15 mouse cellular contexts compared by ENCODE assay signal in genomic region chr16:93934588-93934987, GRCm38 (mm10). TPM values are rescaled to one million over a fixed set of nuclear protein-coding genes. Genes with fewer than 3 reads are reported as not detected.
DNase-seq lines count a peak whose midpoint lies in the region; ATAC-seq and TF ChIP-seq lines count a peak whose summit lies in the region.
"Had no signal": no experiment of that assay in that cellular context is flagged by ENCODE, and none has a peak within 500 bp of the region (broad histone marks: within the 10 kb centered on the region; RNA-seq: fewer than 3 reads in every experiment).

No protein-coding gene starts in this region.

- 19% methylated on average over 13 of the region's 13 CpGs for WGBS in heart, postnatal 0 days
- WGBS in thymus, adult 2 months = 22% methylated on average over 13 of the region's 13 CpGs
- WGBS in intestine, embryonic 16.5 days = 24% methylated on average over 13 of the region's 13 CpGs
- 15% methylated on average over 13 of the region's 13 CpGs for WGBS in forebrain, embryonic 12.5 days

- peak overlapping the region; percentile 38; the same call in 1 of the 2 replicates for H3K4me2 ChIP-seq in heart, postnatal 0 days (ENCODE audit: low read depth, low read length)
- peak overlapping the region; percentile 30; the same call in 1 of the 2 replicates for H3K4me2 ChIP-seq in intestine, embryonic 16.5 days (ENCODE audit: low read depth, low read length)
- H3K4me2 ChIP-seq in forebrain, embryonic 12.5 days = no peak overlapping the region
- H3K4me2 ChIP-seq: embryonic facial prominence, embryonic 12.5 days; hindbrain, embryonic 13.5 days; neural tube, embryonic 12.5 days had no signal

- no peak overlapping the region for H3K4me3 ChIP-seq in heart, postnatal 0 days (ENCODE audit: low read depth, low read length)
- peak overlapping the region; percentile 47 for H3K4me3 ChIP-seq in thymus, adult 2 months (ENCODE audit: control insufficient read depth, insufficient read depth, low read length)
- H3K4me3 ChIP-seq in intestine, embryonic 16.5 days (ENCODE audit: low read length) = no peak overlapping the region
- H3K4me3 ChIP-seq in forebrain, embryonic 12.5 days (replicated peaks) = no peak overlapping the region
- H3K4me3 ChIP-seq: embryonic facial prominence, embryonic 12.5 days; forebrain, embryonic 10.5 days; hindbrain, embryonic 13.5 days; neural tube, embryonic 12.5 days had no signal

- no peak for TF ChIP-seq CTCF in heart, postnatal 0 days (IDR thresholded peaks at IDR 0.05; ENCODE audit: low read depth)
- TF ChIP-seq CTCF in thymus, adult 2 months (IDR thresholded peaks at IDR 0.05; ENCODE audit: borderline replicate concordance, control insufficient read depth, extremely low read depth, insufficient read depth, low read length, poor library complexity) = no peak

- H3K9ac ChIP-seq in heart, postnatal 0 days (replicated peaks; ENCODE audit: low read depth, low read length) = no peak overlapping the region
- no peak overlapping the region for H3K9ac ChIP-seq in intestine, embryonic 16.5 days (ENCODE audit: low read depth, low read length)
- H3K9ac ChIP-seq in forebrain, embryonic 12.5 days = no peak overlapping the region
- H3K9ac ChIP-seq: embryonic facial prominence, embryonic 12.5 days; hindbrain, embryonic 13.5 days; neural tube, embryonic 12.5 days had no signal

- ATAC-seq in heart, postnatal 0 days (ENCODE audit: insufficient read depth, low read depth) = no peak
- peak; percentile 4; the same call in 1 of the 2 replicates for ATAC-seq in intestine, embryonic 16.5 days
- ATAC-seq in forebrain, embryonic 12.5 days (ENCODE audit: low FRiP score) = no peak
- ATAC-seq: Patski had no signal

- H3K4me1 ChIP-seq in heart, postnatal 0 days (ENCODE audit: control insufficient read depth, insufficient read depth) = no peaks in the 10 kb centered on the region
- peaks cover 10% of the 10 kb centered on the region for H3K4me1 ChIP-seq in thymus, adult 2 months (replicated peaks; ENCODE audit: control insufficient read depth, insufficient read depth, low read length)
- peaks cover 9% of the 10 kb centered on the region; the same call in 1 of the 2 replicates for H3K4me1 ChIP-seq in intestine, embryonic 16.5 days (ENCODE audit: control insufficient read depth, insufficient read depth, low read length)
- 0 out of 2 replicates have a peak, but pooled peaks cover 5% of the 10 kb centered on the region for H3K4me1 ChIP-seq in forebrain, embryonic 12.5 days
- H3K4me1 ChIP-seq: neural tube, embryonic 12.5 days had no signal

- no peaks in the 10 kb centered on the region for H3K36me3 ChIP-seq in heart, postnatal 0 days (replicated peaks; ENCODE audit: control insufficient read depth, insufficient read depth, low read length)
- no peaks in the 10 kb centered on the region for H3K36me3 ChIP-seq in thymus, adult 2 months (ENCODE audit: control insufficient read depth, insufficient read depth, low read length)
- H3K36me3 ChIP-seq in intestine, embryonic 16.5 days (ENCODE audit: control insufficient read depth, insufficient read depth, low read length) = no peaks in the 10 kb centered on the region
- H3K36me3 ChIP-seq in forebrain, embryonic 12.5 days (replicated peaks) = no peaks in the 10 kb centered on the region
- H3K36me3 ChIP-seq: embryonic facial prominence, embryonic 12.5 days; forebrain, embryonic 10.5 days; hindbrain, embryonic 13.5 days; neural tube, embryonic 12.5 days had no signal

- no peak for TF ChIP-seq EP300 in heart, postnatal 0 days (IDR thresholded peaks at IDR 0.05; ENCODE audit: low read depth)

- H3K9me3 ChIP-seq in heart, postnatal 0 days (replicated peaks; ENCODE audit: control insufficient read depth, low read length) = no peaks in the 10 kb centered on the region
- no peaks in the 10 kb centered on the region for H3K9me3 ChIP-seq in intestine, embryonic 16.5 days (ENCODE audit: control insufficient read depth, low read length)
- no peaks in the 10 kb centered on the region for H3K9me3 ChIP-seq in forebrain, embryonic 12.5 days
- H3K9me3 ChIP-seq: embryonic facial prominence, embryonic 12.5 days; forebrain, embryonic 10.5 days; hindbrain, embryonic 13.5 days; neural tube, embryonic 12.5 days had no signal

- H3K27me3 ChIP-seq in heart, postnatal 0 days (ENCODE audit: control insufficient read depth, insufficient read depth, low read length) = peaks cover 43% of the 10 kb centered on the region
- no peaks in the 10 kb centered on the region for H3K27me3 ChIP-seq in thymus, adult 2 months (ENCODE audit: control insufficient read depth, insufficient read depth, low read length)
- peaks cover 2% of the 10 kb centered on the region; the same call in 1 of the 2 replicates for H3K27me3 ChIP-seq in intestine, embryonic 16.5 days (replicated peaks; ENCODE audit: control insufficient read depth, insufficient read depth, low read length)
- peaks cover 41% of the 10 kb centered on the region for H3K27me3 ChIP-seq in forebrain, embryonic 12.5 days
- H3K27me3 ChIP-seq: Patski had no signal

- intact Hi-C loops in heart, postnatal 14 days (cut with DNase I) = no loop called here

- no peak for TF ChIP-seq POLR2A in thymus, adult 2 months (IDR thresholded peaks at IDR 0.05; ENCODE audit: control insufficient read depth, extremely low read depth, insufficient read depth, low read length, poor library complexity)

- no peak overlapping the region for H3K27ac ChIP-seq in heart, postnatal 0 days (ENCODE audit: low read depth)
- no peak overlapping the region; the same call in 1 of the 2 replicates for H3K27ac ChIP-seq in thymus, adult 2 months (ENCODE audit: control insufficient read depth, insufficient read depth, low read length)
- no peak overlapping the region for H3K27ac ChIP-seq in intestine, embryonic 16.5 days (ENCODE audit: low read length)
- no peak overlapping the region for H3K27ac ChIP-seq in forebrain, embryonic 12.5 days
- H3K27ac ChIP-seq: embryonic facial prominence, embryonic 12.5 days; forebrain, embryonic 10.5 days; hindbrain, embryonic 13.5 days; macrophage; neural tube, embryonic 12.5 days had no signal

- DNase-seq in heart, postnatal 0 days (ENCODE audit: low spot score) = no peak
- DNase-seq in heart, postnatal 14 days = no peak
- no peak for DNase-seq in thymus, adult 2 months
- no peak for DNase-seq in thymus, postnatal 25 days
- no peak for DNase-seq in MN1 (ENCODE audit: low spot score)
- DNase-seq: cerebellum, adult 11-12 months; kidney, adult 2 months had no signal

RNA-seq across cellular contexts. Expression of gene Chaf1b, which starts 50.9 kb away (rescaled TPM):
- total RNA-seq in heart, postnatal 0 days (2014; rRNA removed; ENCODE audit: low replicate concordance) = 13.6 and 15.1 TPM in 2 replicates
- 12.6 and 13.1 TPM in 2 replicates for polyA plus RNA-seq in heart, postnatal 0 days (2015; fragmentation: Nextera tagmentation; extraction: Ambion mirVana)
- 1 to 10 TPM; 2.8 TPM for total RNA-seq in heart, postnatal 14 days (2021)
- 28.8 and 34.3 TPM in 2 replicates for polyA plus RNA-seq in thymus, adult 2 months (2012; rRNA removed)
- 45.1 and 53.5 TPM in 2 replicates for polyA plus RNA-seq in intestine, embryonic 16.5 days (2015; fragmentation: Nextera tagmentation; extraction: Ambion mirVana)
- polyA plus RNA-seq in forebrain, embryonic 12.5 days (2016; fragmentation: Nextera tagmentation; extraction: Ambion mirVana) = 92.4 and 93.4 TPM in 2 replicates
